Mouse (Mus musculus): ENCODE measurements around the gene Ivd. TPM values are rescaled to one million over a fixed set of nuclear protein-coding genes. Genes with fewer than 3 reads are reported as not detected.

Gene Ivd
- polyA plus RNA-seq, 1 experiment from 2014 or later = 81.4 TPM

GRCm38 (mm10) chr2:118844427-118844826, 17.3 kb upstream of the Ivd start:
- H3K4me3 ChIP-seq = no peak overlapping the region
- H3K4me2 ChIP-seq (replicated peaks) = no peak overlapping the region
- no peak overlapping the region for H3K9ac ChIP-seq
- WGBS = 79% methylated on average over 3 of the region's 3 CpGs
- H3K36me3 ChIP-seq = no peaks in the 10 kb centered on the region
- no peaks in the 10 kb centered on the region for H3K9me3 ChIP-seq
- ATAC-seq (ENCODE audit: insufficient number of reproducible peaks, insufficient read depth, low FRiP score, low TSS enrichment) = no peak
- no peaks in the 10 kb centered on the region for H3K4me1 ChIP-seq
- no peak overlapping the region for H3K27ac ChIP-seq
- no peaks in the 10 kb centered on the region for H3K27me3 ChIP-seq

GRCm38 (mm10) chr2:118846246-118846645, 15.5 kb upstream of the Ivd start:
- Histone ChIP-seq H3K4me3 (no peak overlapping the region), H3K27me3 (no peaks in the 10 kb centered on the region), H3K9ac (no peak overlapping the region), H3K9me3 (no peaks in the 10 kb centered on the region), H3K27ac (no peak overlapping the region), H3K4me1 (no peaks in the 10 kb centered on the region), H3K4me2 (replicated peaks) (no peak overlapping the region), H3K36me3 (no peaks in the 10 kb centered on the region)
- WGBS = 58% methylated on average over 7 of the region's 7 CpGs
- ATAC-seq (ENCODE audit: insufficient number of reproducible peaks, insufficient read depth, low FRiP score, low TSS enrichment) = no peak

- no peak for ATAC-seq (ENCODE audit: insufficient number of reproducible peaks, insufficient read depth, low FRiP score, low TSS enrichment)
Observed at GRCm38 (mm10) chr2:118851756-118852155, 10.0 kb upstream of the Ivd start.

GRCm38 (mm10) chr2:118862340-118862675, 554 bp downstream of the Ivd start:
- peak overlapping the region; percentile 78 for H3K4me2 ChIP-seq (replicated peaks)
- H3K4me1 ChIP-seq = peaks cover 10% of the 10 kb centered on the region
- H3K9me3 ChIP-seq = no peaks in the 10 kb centered on the region
- 25% methylated on average over 2 of the region's 3 CpGs for WGBS
- peak overlapping the region; percentile 66 for H3K4me3 ChIP-seq
- no peak for ATAC-seq (ENCODE audit: insufficient number of reproducible peaks, insufficient read depth, low FRiP score, low TSS enrichment)
- H3K36me3 ChIP-seq = peaks cover 21% of the 10 kb centered on the region
- H3K27me3 ChIP-seq = no peaks in the 10 kb centered on the region
- H3K9ac ChIP-seq = peak overlapping the region; percentile 82
- peak overlapping the region; percentile 54; the same call in 1 of the 2 replicates for H3K27ac ChIP-seq

More at GRCm38 (mm10) chr2:118851756-118852155, 10.0 kb upstream of the Ivd start:
- H3K4me1 ChIP-seq = no peaks in the 10 kb centered on the region
- H3K9me3 ChIP-seq = no peaks in the 10 kb centered on the region
- 12% methylated on average over 3 of the region's 3 CpGs for WGBS
- H3K27me3 ChIP-seq = no peaks in the 10 kb centered on the region
- H3K36me3 ChIP-seq = no peaks in the 10 kb centered on the region
- H3K4me3 ChIP-seq = no peak overlapping the region
- H3K27ac ChIP-seq = no peak overlapping the region
- H3K4me2 ChIP-seq (replicated peaks) = no peak overlapping the region
- no peak overlapping the region for H3K9ac ChIP-seq

- no peak for ATAC-seq (ENCODE audit: insufficient number of reproducible peaks, insufficient read depth, low FRiP score, low TSS enrichment)
- no peaks in the 10 kb centered on the region for H3K9me3 ChIP-seq
- H3K27ac ChIP-seq = no peak overlapping the region
- H3K27me3 ChIP-seq = no peaks in the 10 kb centered on the region
- H3K4me1 ChIP-seq = no peaks in the 10 kb centered on the region
- H3K36me3 ChIP-seq = peaks cover 49% of the 10 kb centered on the region
- no peak overlapping the region for H3K4me2 ChIP-seq (replicated peaks)
- 92% methylated on average over 3 of the region's 3 CpGs for WGBS
- no peak overlapping the region for H3K4me3 ChIP-seq
- H3K9ac ChIP-seq = no peak overlapping the region
Observed at GRCm38 (mm10) chr2:118870601-118871000, 8.8 kb downstream of the Ivd start.

GRCm38 (mm10) chr2:118871032-118871431, 9.3 kb downstream of the Ivd start:
- Histone ChIP-seq H3K9ac (no peak overlapping the region), H3K27ac (no peak overlapping the region), H3K27me3 (no peaks in the 10 kb centered on the region), H3K4me2 (replicated peaks) (no peak overlapping the region), H3K9me3 (no peaks in the 10 kb centered on the region), H3K4me3 (no peak overlapping the region), H3K4me1 (no peaks in the 10 kb centered on the region), H3K36me3 (peaks cover 49% of the 10 kb centered on the region)
- ATAC-seq (ENCODE audit: insufficient number of reproducible peaks, insufficient read depth, low FRiP score, low TSS enrichment) = no peak
- WGBS = 80% methylated on average over 1 of the region's 1 CpGs

GRCm38 (mm10) chr2:118873018-118873417, 11.3 kb downstream of the Ivd start:
- H3K27ac ChIP-seq = no peak overlapping the region
- H3K4me3 ChIP-seq = no peak overlapping the region
- H3K9ac ChIP-seq = no peak overlapping the region
- peaks cover 63% of the 10 kb centered on the region for H3K36me3 ChIP-seq
- no peaks in the 10 kb centered on the region for H3K4me1 ChIP-seq
- H3K4me2 ChIP-seq (replicated peaks) = no peak overlapping the region
- no peak for ATAC-seq (ENCODE audit: insufficient number of reproducible peaks, insufficient read depth, low FRiP score, low TSS enrichment)
- no peaks in the 10 kb centered on the region for H3K9me3 ChIP-seq
- no peaks in the 10 kb centered on the region for H3K27me3 ChIP-seq
- 91% methylated on average over 5 of the region's 5 CpGs for WGBS

- H3K27ac ChIP-seq = no peak overlapping the region
- no peaks in the 10 kb centered on the region for H3K27me3 ChIP-seq
- no peak overlapping the region for H3K9ac ChIP-seq
- ATAC-seq (ENCODE audit: insufficient number of reproducible peaks, insufficient read depth, low FRiP score, low TSS enrichment) = no peak
- no peak overlapping the region for H3K4me2 ChIP-seq (replicated peaks)
- no peaks in the 10 kb centered on the region for H3K4me1 ChIP-seq
- WGBS = 84% methylated on average over 6 of the region's 6 CpGs
- no peak overlapping the region for H3K4me3 ChIP-seq
- H3K36me3 ChIP-seq = peaks cover 64% of the 10 kb centered on the region
- no peaks in the 10 kb centered on the region for H3K9me3 ChIP-seq
Observed at GRCm38 (mm10) chr2:118873890-118874430, 12.2 kb downstream of the Ivd start.

- Histone ChIP-seq H3K9me3 (no peaks in the 10 kb centered on the region), H3K4me2 (replicated peaks) (no peak overlapping the region), H3K27me3 (no peaks in the 10 kb centered on the region), H3K36me3 (peaks cover 60% of the 10 kb centered on the region), H3K4me3 (no peak overlapping the region), H3K27ac (no peak overlapping the region), H3K4me1 (no peaks in the 10 kb centered on the region), H3K9ac (no peak overlapping the region)
- 85% methylated on average over 8 of the region's 8 CpGs for WGBS
- ATAC-seq (ENCODE audit: insufficient number of reproducible peaks, insufficient read depth, low FRiP score, low TSS enrichment) = no peak
Observed at GRCm38 (mm10) chr2:118875316-118875715, 13.6 kb downstream of the Ivd start.

GRCm38 (mm10) chr2:118876453-118876852, 14.7 kb downstream of the Ivd start:
- 96% methylated on average over 9 of the region's 9 CpGs for WGBS
- no peak overlapping the region for H3K9ac ChIP-seq
- no peaks in the 10 kb centered on the region for H3K27me3 ChIP-seq
- no peak overlapping the region for H3K27ac ChIP-seq
- ATAC-seq (ENCODE audit: insufficient number of reproducible peaks, insufficient read depth, low FRiP score, low TSS enrichment) = no peak
- H3K4me1 ChIP-seq = no peaks in the 10 kb centered on the region
- H3K4me3 ChIP-seq = no peak overlapping the region
- H3K9me3 ChIP-seq = no peaks in the 10 kb centered on the region
- H3K4me2 ChIP-seq (replicated peaks) = no peak overlapping the region
- H3K36me3 ChIP-seq = peaks cover 56% of the 10 kb centered on the region

- no peak overlapping the region for H3K9ac ChIP-seq
- H3K27me3 ChIP-seq = peaks cover 17% of the 10 kb centered on the region
- no peak for ATAC-seq (ENCODE audit: insufficient number of reproducible peaks, insufficient read depth, low FRiP score, low TSS enrichment)
- no peak overlapping the region for H3K4me2 ChIP-seq (replicated peaks)
- 87% methylated on average over 4 of the region's 4 CpGs for WGBS
- peaks cover 4% of the 10 kb centered on the region; the same call in 1 of the 2 replicates for H3K4me1 ChIP-seq
- H3K27ac ChIP-seq = no peak overlapping the region
- H3K36me3 ChIP-seq = peaks cover 29% of the 10 kb centered on the region
- no peak overlapping the region for H3K4me3 ChIP-seq
- H3K9me3 ChIP-seq = no peaks in the 10 kb centered on the region
Observed at GRCm38 (mm10) chr2:118881019-118881418, 19.3 kb downstream of the Ivd start.

- WGBS = 81% methylated on average over 5 of the region's 5 CpGs
- no peak overlapping the region for H3K4me2 ChIP-seq (replicated peaks)
- H3K36me3 ChIP-seq = peaks cover 20% of the 10 kb centered on the region
- ATAC-seq (ENCODE audit: insufficient number of reproducible peaks, insufficient read depth, low FRiP score, low TSS enrichment) = no peak
- peaks cover 4% of the 10 kb centered on the region; the same call in 1 of the 2 replicates for H3K4me1 ChIP-seq
- peaks cover 25% of the 10 kb centered on the region for H3K27me3 ChIP-seq
- no peak overlapping the region for H3K4me3 ChIP-seq
- no peak overlapping the region for H3K9ac ChIP-seq
- no peak overlapping the region for H3K27ac ChIP-seq
- H3K9me3 ChIP-seq = no peaks in the 10 kb centered on the region
Observed at GRCm38 (mm10) chr2:118881956-118882355, 20.2 kb downstream of the Ivd start.
